In genomic region chr2:33973213-33973834, GRCm38 (mm10) we compare ENCODE assay signal across 7 mouse cellular contexts.
DNase-seq lines count a peak whose midpoint lies in the region; ATAC-seq lines count a peak whose summit lies in the region.

No protein-coding gene starts in this region.

- intact Hi-C loops in gastrocnemius, postnatal 14 days (cut with DNase I; ENCODE audit: low total_unique reads), result loop anchor here (5.0 to 10.0 kb wide), 4 partner anchors 151 to 661 kb away; no protein-coding TSS in a partner anchor

- H3K9ac ChIP-seq in midbrain, embryonic 11.5 days (ENCODE audit: low read length), result no peak overlapping the region

- peaks cover 8% of the 10 kb centered on the region; the same call in 1 of the 2 replicates for H3K4me1 ChIP-seq in midbrain, embryonic 11.5 days (ENCODE audit: control insufficient read depth, insufficient read depth, low read length)

- no peaks in the 10 kb centered on the region for H3K36me3 ChIP-seq in midbrain, embryonic 11.5 days (ENCODE audit: control insufficient read depth, insufficient read depth, low read length)

- no peak overlapping the region for H3K27ac ChIP-seq in midbrain, embryonic 11.5 days (ENCODE audit: low read depth, low read length)

- no peak overlapping the region for H3K4me3 ChIP-seq in midbrain, embryonic 11.5 days (ENCODE audit: low read depth, low read length)

- no peak overlapping the region for H3K4me2 ChIP-seq in midbrain, embryonic 11.5 days

- 72% methylated on average over 4 of the region's 4 CpGs for WGBS in midbrain, embryonic 11.5 days

- peak; percentile 75 for DNase-seq in adrenal gland, adult 2 months
- DNase-seq in embryo, embryonic 10 days (ENCODE audit: low spot score), result peak; percentile 88
- peak; percentile 75 for DNase-seq in gastrocnemius, postnatal 14 days
- DNase-seq in left cerebral cortex, adult 8-10 months (ENCODE audit: low spot score in 2 of 2), result peak; percentile 64 to 70
- DNase-seq in midbrain, embryonic 11.5 days (ENCODE audit: low spot score, missing footprints), result peak; percentile 96
- peak; percentile 44 for DNase-seq in skeletal muscle tissue, adult 2 months (ENCODE audit: low read depth, low spot score)

- no peaks in the 10 kb centered on the region for H3K9me3 ChIP-seq in midbrain, embryonic 11.5 days (ENCODE audit: control insufficient read depth, low read length)

- peak; percentile 48 for ATAC-seq in inflammation-experienced regulatory T-cells, adult 6 months
- ATAC-seq in midbrain, embryonic 11.5 days (ENCODE audit: low FRiP score), result peak; percentile 75

- H3K27me3 ChIP-seq in midbrain, embryonic 11.5 days (ENCODE audit: control insufficient read depth, insufficient read depth, low read length), result no peaks in the 10 kb centered on the region

Comparison
In these comparisons a context has a peak if more than half of its experiments do, and no peak if none do; other contexts are left out.
1. DNase-seq: peak in every context shown above with its lines; median percentile 96 in midbrain, embryonic 11.5 days; 88 in embryo, embryonic 10 days; 75 in adrenal gland, adult 2 months; 75 in gastrocnemius, postnatal 14 days; 67 in left cerebral cortex, adult 8-10 months; 44 in skeletal muscle tissue, adult 2 months.